Mouse (Mus musculus): ENCODE results near the gene Tnrc6b.
A peak's percentile ranks its signal among the peaks of the same experiment; 100 is the strongest.

Gene Tnrc6b

DNA sequence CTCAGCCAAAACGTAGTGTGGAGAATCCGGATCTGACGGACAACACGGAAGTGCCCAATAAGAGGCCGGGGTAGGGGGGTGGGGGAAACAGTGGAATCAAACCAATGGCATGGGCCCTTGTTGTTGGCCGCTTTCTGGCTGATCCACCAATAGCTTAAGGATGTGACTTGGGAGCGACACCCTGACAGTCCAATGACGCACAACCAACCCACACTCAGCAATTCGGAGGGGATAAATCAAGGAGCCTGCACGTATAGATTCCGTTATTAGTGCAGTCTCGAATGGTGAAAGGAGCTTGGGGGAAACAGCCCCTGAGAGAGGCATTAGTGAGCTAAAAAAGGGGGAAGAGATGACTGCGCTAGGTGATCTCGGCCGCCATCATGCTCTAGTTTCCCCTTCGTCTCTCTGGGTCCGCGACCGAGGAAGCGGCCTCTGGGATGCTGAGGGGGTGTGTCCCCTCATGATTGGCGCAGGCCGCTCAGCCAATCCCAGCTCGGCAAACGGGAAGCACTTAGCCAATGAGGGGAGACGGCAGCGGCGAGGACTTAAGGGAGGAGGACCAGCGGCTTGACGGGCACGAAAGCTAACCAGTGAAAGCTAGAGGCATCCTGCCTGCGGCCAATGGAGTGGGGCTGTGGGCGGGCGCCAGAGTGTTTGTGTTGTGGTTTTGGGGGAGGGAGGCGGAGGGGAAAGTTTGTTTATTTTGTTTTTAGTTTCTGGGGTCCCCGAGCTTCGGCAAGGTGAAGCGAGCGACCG lies at the start of gene Tnrc6b:
Tnrc6b (plus strand) TSS at position 706 of the 756 bp plus-strand sequence.
- peak; percentile 99 for DNase-seq

- DNase-seq, result no peak
These were observed 46.7 kb upstream of the Tnrc6b start for GRCm38 (mm10) chr15:80664444-80664843.

DNA sequence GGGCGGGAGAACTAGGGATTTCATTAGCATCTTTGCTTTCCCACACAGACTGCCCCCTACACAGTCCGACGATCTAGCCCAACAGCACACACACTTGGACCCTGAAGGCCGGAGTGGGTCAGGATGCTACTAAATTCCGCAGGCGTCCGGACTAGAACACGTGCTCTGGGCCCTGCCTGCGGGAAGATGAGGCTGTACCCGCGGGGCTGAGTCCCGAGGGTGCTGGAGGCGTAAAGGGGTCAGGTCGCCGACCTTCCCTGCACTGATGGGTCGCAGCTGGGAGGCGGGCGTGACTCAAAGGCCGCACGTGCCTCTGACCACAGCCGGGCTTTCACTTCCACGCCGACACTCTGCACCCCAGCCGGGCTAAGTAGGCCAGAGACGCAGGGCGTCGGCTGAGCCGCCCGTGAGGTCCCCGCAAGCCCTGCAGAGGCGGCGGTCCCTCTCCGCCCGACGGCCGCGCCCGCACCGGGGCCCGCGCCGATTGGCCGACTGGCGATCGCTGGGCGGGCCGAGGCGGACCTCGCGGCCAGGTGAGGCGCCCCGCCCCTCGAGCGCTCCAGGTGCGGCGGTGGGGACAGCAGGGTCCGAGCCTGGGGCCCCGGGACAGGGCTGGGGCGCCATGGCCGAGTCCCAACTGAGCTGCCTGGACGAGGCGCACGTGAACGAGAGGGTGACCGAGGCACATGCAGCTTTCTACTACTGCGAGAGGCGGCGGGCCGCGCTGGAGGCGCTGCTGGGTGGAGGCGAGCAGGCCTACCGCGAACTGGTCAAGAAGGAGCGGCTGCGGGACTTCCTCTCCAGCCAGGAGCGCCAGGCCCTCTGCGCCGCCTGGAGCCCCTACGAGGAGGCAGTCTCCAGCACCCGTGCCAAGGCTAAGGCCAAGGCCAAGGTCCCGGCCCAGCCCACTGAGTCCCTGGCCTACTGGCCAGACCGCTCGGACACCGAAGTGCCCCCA lies 39.5 kb upstream of the Tnrc6b start, which contains the start of gene Fam83f:
Fam83f (plus strand) TSS at position 553 of the 958 bp plus-strand sequence.
- peak; percentile 54 to 80 for DNase-seq

DNA sequence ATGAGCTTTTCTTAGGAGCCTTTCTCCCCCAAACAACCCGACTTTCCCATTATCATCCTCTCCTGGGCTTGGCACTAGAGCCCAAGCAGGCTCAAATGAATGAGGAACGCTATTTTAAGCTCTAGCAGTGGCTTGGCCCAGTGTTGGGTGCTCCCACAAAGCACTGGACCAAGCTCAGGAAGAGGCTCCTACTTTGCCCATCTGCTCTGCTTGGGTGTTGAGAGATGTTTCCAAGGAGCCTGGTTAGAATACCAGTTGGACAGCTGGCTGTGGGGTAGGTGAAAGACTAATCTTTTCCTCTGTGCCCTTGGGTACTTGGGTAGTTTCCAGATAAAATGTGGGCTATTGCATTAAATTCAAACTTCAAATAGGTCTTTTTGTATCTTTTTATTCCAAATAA lies 38.3 kb upstream of the Tnrc6b start:
- DNase-seq, result no peak

DNA sequence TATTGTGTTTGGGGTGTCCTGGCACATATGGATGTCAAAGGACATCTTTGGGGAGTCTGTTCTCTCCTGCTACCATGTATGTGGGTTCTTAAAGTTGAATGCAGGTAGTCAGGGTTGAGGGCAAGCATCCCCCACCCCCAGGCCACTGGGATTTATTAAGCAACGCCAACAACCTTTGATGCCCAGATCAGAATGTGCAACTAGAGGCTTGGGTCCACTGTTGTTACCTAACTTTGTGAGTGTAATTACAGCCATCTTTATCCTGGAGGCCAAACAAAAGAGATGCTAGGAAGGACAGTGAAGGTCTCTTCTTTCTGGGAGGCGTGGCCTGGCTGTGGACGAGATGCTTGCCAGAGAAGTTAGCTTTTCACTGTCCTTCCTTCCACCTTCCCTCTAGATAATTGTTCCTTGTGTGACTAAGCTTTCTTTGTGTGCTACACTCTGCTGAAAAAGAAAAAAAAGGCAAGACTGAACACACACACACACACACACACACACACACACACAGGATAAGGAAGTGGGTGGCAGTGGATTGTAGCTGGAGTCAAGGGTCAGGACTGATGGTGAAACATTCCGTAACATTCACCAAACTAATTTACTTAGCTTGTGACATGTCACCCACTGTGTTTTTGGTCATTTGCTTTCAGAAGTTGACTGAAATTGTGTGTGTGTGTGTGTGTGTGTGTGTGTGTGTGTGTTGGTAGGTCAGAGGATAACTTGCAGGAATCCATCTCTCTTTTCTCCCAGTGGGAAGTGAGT lies 37.6 kb upstream of the Tnrc6b start:
- DNase-seq, result no peak

DNA sequence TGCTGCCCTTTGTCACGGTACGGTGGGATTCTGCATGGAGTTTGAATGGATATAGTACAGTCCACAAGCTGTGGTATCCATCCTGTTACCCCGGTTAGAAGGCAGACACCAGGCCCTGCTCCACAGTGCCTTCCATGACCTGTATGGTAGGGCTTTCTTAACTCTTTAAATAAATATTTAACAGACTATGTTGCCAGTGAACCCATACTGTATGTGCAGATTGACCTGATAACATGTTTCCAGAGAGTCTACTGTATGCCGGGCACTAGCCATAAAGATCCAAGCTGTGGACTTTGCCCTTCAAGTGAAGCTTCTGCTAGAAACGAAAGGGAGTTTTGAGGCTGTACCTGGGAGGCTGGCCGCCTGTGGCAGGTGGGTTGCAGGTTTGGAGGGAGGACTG lies 36.4 kb upstream of the Tnrc6b start:
- no peak for DNase-seq

- DNase-seq, result peak; percentile 80 to 87
These were observed 31.4 kb upstream of the Tnrc6b start for GRCm38 (mm10) chr15:80679515-80680215.

GRCm38 (mm10) chr15:80680347-80681030 lies 30.6 kb upstream of the Tnrc6b start:
- peak; percentile 87 to 90 for DNase-seq

DNA sequence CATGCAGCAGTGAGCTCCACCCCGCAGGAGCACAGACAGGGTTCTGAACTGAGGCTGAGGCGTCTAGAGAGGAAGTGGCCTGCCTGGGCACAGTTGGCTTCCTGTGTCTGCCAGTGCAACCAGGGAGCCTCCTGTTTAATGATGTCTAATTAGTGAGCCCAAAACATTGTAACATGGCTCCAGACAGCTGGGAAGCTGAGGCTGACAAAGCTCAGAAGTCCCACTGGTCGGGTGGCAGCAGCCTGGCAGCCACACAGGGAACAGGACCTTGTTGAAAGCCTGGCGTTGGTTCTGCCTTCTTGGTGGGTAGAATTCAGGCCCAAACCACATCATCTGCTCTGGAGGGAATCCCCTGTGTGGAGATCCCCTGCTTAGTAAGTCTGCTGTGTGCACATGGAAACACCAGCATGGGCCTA lies 29.6 kb upstream of the Tnrc6b start:
- peak in 1 of 2 experiments; percentile 5 for DNase-seq

GRCm38 (mm10) chr15:80682343-80682742 lies 28.8 kb upstream of the Tnrc6b start:
- DNase-seq, result peak; percentile 33 to 62

DNA sequence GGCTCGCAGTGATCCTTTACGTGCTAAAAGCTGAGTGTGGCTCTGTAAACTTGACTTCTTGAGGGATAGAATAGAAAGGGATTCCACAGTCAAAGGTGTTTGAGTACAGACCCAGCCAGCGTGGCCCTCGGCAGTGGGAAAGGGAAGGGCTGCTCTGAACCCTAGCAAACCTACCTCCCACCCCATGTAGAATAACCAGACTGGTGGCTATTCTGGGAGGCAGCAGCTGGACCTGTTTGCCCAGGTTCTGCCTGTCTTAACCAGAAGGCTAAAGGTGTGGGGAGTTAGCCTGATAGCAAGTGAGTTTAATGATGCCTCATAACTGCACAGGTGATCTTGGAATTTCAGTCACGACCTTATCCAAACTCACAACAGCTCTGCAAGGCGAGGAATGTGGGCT lies 28.0 kb upstream of the Tnrc6b start:
- peak; percentile 52 to 55 for DNase-seq

DNA sequence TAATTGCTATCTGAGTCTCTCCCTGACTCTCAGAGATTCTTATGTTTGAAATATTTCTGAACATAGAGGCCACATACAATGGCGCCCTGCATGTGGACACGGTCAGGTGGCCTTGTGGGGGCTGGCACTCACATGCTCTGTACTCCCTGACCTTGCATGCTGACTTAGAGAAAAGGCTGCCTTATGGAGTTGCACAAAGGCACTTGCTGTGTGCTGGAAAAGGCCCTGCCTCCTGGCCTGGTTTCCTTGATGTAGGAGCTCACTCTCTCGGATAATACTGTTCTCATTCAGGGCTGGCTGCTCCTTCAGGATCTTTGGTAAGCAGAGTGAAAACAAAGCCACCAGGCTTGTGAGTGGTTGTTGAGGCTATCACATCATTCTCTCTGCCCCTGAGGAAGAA lies 27.1 kb upstream of the Tnrc6b start:
- peak in 1 of 2 experiments; percentile 31 for DNase-seq

- no peak for DNase-seq
These were observed 26.1 kb upstream of the Tnrc6b start for GRCm38 (mm10) chr15:80684786-80685602.

GRCm38 (mm10) chr15:80685603-80685895 lies 25.6 kb upstream of the Tnrc6b start:
- no peak for DNase-seq

- no peak for DNase-seq
These were observed 22.6 kb upstream of the Tnrc6b start for GRCm38 (mm10) chr15:80688536-80688935.

- no peak for DNase-seq
These were observed 17.6 kb upstream of the Tnrc6b start for GRCm38 (mm10) chr15:80693492-80693891.

DNA sequence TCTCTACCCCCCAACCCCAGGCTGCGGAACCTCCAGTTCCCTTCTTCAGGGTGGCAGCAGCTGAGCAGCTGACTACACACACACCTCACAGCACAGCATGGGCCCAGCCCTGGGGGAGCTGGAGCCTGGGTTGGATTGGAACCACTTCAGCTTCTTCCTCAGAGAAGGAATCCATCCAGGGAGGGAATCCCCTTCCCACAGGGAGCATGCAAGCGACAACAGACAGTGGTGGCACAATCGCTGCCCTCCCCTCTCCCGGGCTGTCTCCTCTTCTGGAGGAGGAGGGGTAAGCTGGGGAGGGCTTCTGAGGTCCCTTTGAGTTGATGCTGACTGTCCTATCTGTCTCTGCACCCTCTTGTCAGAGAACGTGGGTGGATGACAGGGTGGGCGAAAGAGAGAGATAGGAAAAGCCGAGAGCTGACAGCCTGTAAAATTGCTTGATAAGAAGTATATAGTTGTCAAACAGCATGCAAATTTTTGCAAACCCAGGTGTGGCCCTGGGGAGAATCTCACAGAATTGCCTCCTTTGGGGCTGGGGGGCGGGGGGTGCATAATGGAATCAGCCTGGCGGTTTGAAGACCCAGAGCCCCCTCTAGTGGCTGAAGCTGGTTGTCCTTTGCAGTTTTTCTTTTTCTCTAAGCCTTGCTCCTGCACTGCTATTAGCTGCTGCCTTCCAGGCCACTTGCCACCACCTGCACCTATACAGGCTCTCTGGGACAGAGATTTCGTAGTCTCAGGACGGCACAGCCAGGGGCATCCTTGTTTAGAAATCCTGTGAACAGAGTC lies 16.8 kb upstream of the Tnrc6b start:
- peak; percentile 42 to 83 for DNase-seq

- DNase-seq, result no peak
These were observed 13.5 kb upstream of the Tnrc6b start for GRCm38 (mm10) chr15:80697564-80697963.

DNA sequence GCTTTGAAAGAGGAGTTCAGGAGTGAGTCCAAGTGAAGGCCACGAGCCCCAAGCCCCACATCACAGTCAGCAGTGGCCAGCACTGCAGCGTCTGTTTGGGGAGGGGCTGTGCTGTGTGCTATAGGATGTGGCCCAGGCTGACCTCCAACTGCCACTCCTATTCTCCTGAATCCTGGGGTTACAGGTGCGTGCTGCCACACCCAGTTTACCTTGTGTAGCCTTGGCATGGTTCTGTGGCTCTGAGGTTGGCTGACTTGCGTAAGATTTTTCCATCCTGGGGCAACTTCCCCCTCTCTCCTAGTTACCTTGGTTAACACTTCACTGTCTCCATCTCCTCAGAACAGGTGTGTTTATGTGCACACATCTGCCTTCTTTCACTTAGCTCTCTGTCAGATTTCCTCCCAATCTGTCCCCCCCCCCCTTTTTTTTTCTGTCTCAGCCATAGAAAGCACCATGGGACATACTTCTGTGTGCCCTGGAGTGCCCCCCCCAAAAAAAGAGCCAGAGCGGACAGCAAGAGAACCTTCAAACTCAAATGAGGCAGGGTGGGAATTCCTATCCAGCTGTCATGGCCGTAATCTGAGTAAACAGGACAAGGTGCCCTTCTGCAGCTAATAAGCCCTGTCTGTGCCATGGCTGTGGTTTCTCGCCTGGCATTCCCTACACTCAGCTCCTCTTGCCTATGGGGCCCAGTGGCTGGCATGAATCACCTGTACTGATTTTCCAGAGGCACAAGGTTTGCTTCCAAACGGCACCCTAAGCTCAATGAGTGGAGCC lies 9.4 kb upstream of the Tnrc6b start:
- DNase-seq, result no peak
